ENCODE assay signal across 1 mouse cellular context in genomic region chr4:149097956-149098355, GRCm38 (mm10).
TF ChIP-seq lines count a peak whose summit lies in the region.

No protein-coding gene starts in this region.

TF ChIP-seq in ES-E14, 5 proteins besides CTCF, POLR2A, EP300 and RAD21:
- TF ChIP-seq CHD2 (IDR thresholded peaks at IDR 0.05; ENCODE audit: low read depth, low read length) (no peak), MAFK (IDR thresholded peaks at IDR 0.05; ENCODE audit: insufficient read depth, low read depth, low read length) (no peak), ZC3H11A (IDR thresholded peaks at IDR 0.05; ENCODE audit: borderline replicate concordance, low read depth, low read length) (no peak), HCFC1 (IDR thresholded peaks at IDR 0.05; ENCODE audit: borderline replicate concordance, insufficient read depth, low read length) (no peak), ZNF384 (IDR thresholded peaks at IDR 0.05; ENCODE audit: low read depth, low read length) (no peak)
